Mouse (Mus musculus) small intestine, adult 2 months (tissue): ENCODE data around the gene Atg2b.

Experiments
- CTCF ChIP-seq: fragments of 200-500 bp; IDR thresholded peaks from 2 replicates; pipeline ENCODE4 v1.5.1; 2012; ENCODE audit warnings: low read depth, mild to moderate bottlenecking, control low read depth, inconsistent platforms, low read length, moderate library complexity, mixed read lengths; ENCODE audit not compliant: insufficient replicate concordance, insufficient read length; ENCODE audit errors: extremely low read depth
- POLR2A ChIP-seq: fragments of 200-500 bp; IDR thresholded peaks from 2 replicates; pipeline ENCODE4 v1.6.1; 2012; ENCODE audit warnings: low read depth, mild to moderate bottlenecking, control low read depth, inconsistent platforms, low read length, moderate library complexity

GRCm38 (mm10) chr12:105622048-105622447, 63.0 kb downstream of the Atg2b start:
- TF ChIP-seq CTCF = no peak
- no peak for TF ChIP-seq POLR2A
